Comparison of ENCODE assay signal across 9 mouse cellular contexts in the genomic region with DNA sequence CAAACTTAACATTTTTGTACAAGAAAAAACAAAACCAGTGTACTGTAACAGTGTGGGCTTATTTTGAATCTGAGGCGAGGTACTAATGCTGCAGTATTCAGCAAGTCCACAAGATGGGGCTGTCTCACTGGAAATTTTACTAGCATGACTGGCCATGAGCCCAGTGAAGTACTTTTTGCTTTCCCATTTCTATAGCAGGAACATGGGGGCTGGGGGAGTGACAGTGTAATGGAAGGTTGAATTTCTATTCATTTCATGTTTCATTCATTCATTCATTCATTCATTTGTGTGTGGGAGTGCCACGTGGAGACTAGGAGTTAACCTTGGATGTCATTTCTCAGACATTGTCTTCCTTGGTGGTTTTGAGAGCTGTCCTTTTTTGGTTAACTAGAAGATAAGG. TPM values are rescaled to one million over a fixed set of nuclear protein-coding genes. Genes with fewer than 3 reads are reported as not detected.
DNase-seq lines count a peak whose midpoint lies in the region; ATAC-seq and TF ChIP-seq lines count a peak whose summit lies in the region.
"Had no signal": no experiment of that assay in that cellular context is flagged by ENCODE, and none has a peak within 500 bp of the region (broad histone marks: within the 10 kb centered on the region; RNA-seq: fewer than 3 reads in every experiment).

No protein-coding gene starts in this region.

- peaks cover 10% of the 10 kb centered on the region; the same call in 1 of the 2 replicates for H3K36me3 ChIP-seq in embryonic facial prominence, embryonic 14.5 days (ENCODE audit: control insufficient read depth, insufficient read depth, low read length)
- peaks cover 43% of the 10 kb centered on the region for H3K36me3 ChIP-seq in midbrain, embryonic 13.5 days
- no peaks in the 10 kb centered on the region for H3K36me3 ChIP-seq in stomach, postnatal 0 days (ENCODE audit: control insufficient read depth, insufficient read depth, low read length)

- H3K27ac ChIP-seq in embryonic facial prominence, embryonic 14.5 days (replicated peaks; ENCODE audit: low read depth, low read length): no peak overlapping the region
- H3K27ac ChIP-seq in midbrain, embryonic 13.5 days: no peak overlapping the region
- H3K27ac ChIP-seq in stomach, postnatal 0 days (replicated peaks): no peak overlapping the region
- H3K27ac ChIP-seq: embryonic facial prominence, embryonic 13.5 days had no signal

- no peaks in the 10 kb centered on the region for H3K27me3 ChIP-seq in embryonic facial prominence, embryonic 14.5 days (replicated peaks; ENCODE audit: control insufficient read depth, insufficient read depth, low read length)
- H3K27me3 ChIP-seq in midbrain, embryonic 13.5 days: no peaks in the 10 kb centered on the region
- H3K27me3 ChIP-seq in stomach, postnatal 0 days (ENCODE audit: control insufficient read depth, insufficient read depth, low read length): no peaks in the 10 kb centered on the region
- H3K27me3 ChIP-seq: embryonic facial prominence, embryonic 13.5 days had no signal

- H3K4me3 ChIP-seq in embryonic facial prominence, embryonic 14.5 days (ENCODE audit: low read depth, low read length): no peak overlapping the region
- H3K4me3 ChIP-seq in midbrain, embryonic 13.5 days (replicated peaks): no peak overlapping the region
- H3K4me3 ChIP-seq in stomach, postnatal 0 days (ENCODE audit: low read depth, low read length): no peak overlapping the region
- H3K4me3 ChIP-seq: embryonic facial prominence, embryonic 13.5 days had no signal

- TF ChIP-seq EP300 in stomach, postnatal 0 days (optimal IDR thresholded peaks at IDR 0.05): no peak

- TF ChIP-seq CTCF in stomach, postnatal 0 days (IDR thresholded peaks at IDR 0.05; ENCODE audit: low read depth): peak; percentile 93

- H3K9me3 ChIP-seq in embryonic facial prominence, embryonic 14.5 days (ENCODE audit: control insufficient read depth, low read length): no peaks in the 10 kb centered on the region
- H3K9me3 ChIP-seq in midbrain, embryonic 13.5 days: no peaks in the 10 kb centered on the region
- H3K9me3 ChIP-seq in stomach, postnatal 0 days (ENCODE audit: control insufficient read depth, low read length): no peaks in the 10 kb centered on the region
- H3K9me3 ChIP-seq: embryonic facial prominence, embryonic 13.5 days had no signal

- no peak overlapping the region for H3K4me2 ChIP-seq in embryonic facial prominence, embryonic 14.5 days (ENCODE audit: low read depth, low read length)
- no peak overlapping the region for H3K4me2 ChIP-seq in midbrain, embryonic 13.5 days (replicated peaks)
- no peak overlapping the region for H3K4me2 ChIP-seq in stomach, postnatal 0 days (replicated peaks; ENCODE audit: low read depth)
- H3K4me2 ChIP-seq: embryonic facial prominence, embryonic 13.5 days had no signal

- WGBS in embryonic facial prominence, embryonic 14.5 days: 18% methylated on average over 2 of the region's 2 CpGs
- WGBS in midbrain, embryonic 13.5 days: 31% methylated on average over 2 of the region's 2 CpGs
- WGBS in stomach, postnatal 0 days: 22% methylated on average over 2 of the region's 2 CpGs

- peak; percentile 8 for DNase-seq in ovary, adult 18-20 months (ENCODE audit: low spot score)
- no peak for DNase-seq in ovary, postnatal 10 days (ENCODE audit: low spot score)
- DNase-seq in brain, adult 2 months (ENCODE audit: low read depth, low spot score): peak; percentile 78
- DNase-seq in embryonic facial prominence, embryonic 14.5 days (ENCODE audit: low spot score): peak; percentile 56
- DNase-seq in heart, postnatal 4 days: peak; percentile 74
- DNase-seq in layer of hippocampus, postnatal 10 days (ENCODE audit: low spot score in 2 of 2): peak; percentile 79 to 80
- peak; percentile 59 for DNase-seq in stomach, postnatal 0 days (ENCODE audit: low spot score)

- no peak overlapping the region for H3K9ac ChIP-seq in embryonic facial prominence, embryonic 14.5 days (ENCODE audit: low read depth, low read length)
- H3K9ac ChIP-seq in midbrain, embryonic 13.5 days (replicated peaks): no peak overlapping the region
- no peak overlapping the region for H3K9ac ChIP-seq in stomach, postnatal 0 days (ENCODE audit: low read length)
- H3K9ac ChIP-seq: embryonic facial prominence, embryonic 13.5 days had no signal

- ATAC-seq in embryonic facial prominence, embryonic 14.5 days (ENCODE audit: low read depth): peak; percentile 41; the same call in 1 of the 2 replicates
- peak; percentile 68; the same call in 1 of the 2 replicates for ATAC-seq in midbrain, embryonic 13.5 days
- no peak for ATAC-seq in stomach, postnatal 0 days (ENCODE audit: low FRiP score, low TSS enrichment)

- no peaks in the 10 kb centered on the region for H3K4me1 ChIP-seq in embryonic facial prominence, embryonic 14.5 days (ENCODE audit: control insufficient read depth, insufficient read depth, low read length)
- H3K4me1 ChIP-seq in midbrain, embryonic 13.5 days (replicated peaks): no peaks in the 10 kb centered on the region
- H3K4me1 ChIP-seq in stomach, postnatal 0 days (replicated peaks; ENCODE audit: control insufficient read depth, insufficient read depth): no peaks in the 10 kb centered on the region
- H3K4me1 ChIP-seq: embryonic facial prominence, embryonic 13.5 days had no signal

RNA-seq across cellular contexts. Expression of gene Kidins220, which starts 52.7 kb away (rescaled TPM):
- polyA plus RNA-seq in embryonic facial prominence, embryonic 14.5 days (2014; fragmentation: Nextera tagmentation; extraction: Ambion mirVana): 38.4 and 42.1 TPM in 2 replicates
- total RNA-seq in heart, postnatal 4 days (2021): 100 to 1,000 TPM; 109 to 123 TPM
- total RNA-seq in layer of hippocampus, postnatal 10 days (2021): 100 to 1,000 TPM; 334 to 351 TPM
- polyA plus RNA-seq in midbrain, embryonic 13.5 days (2015; fragmentation: Nextera tagmentation; extraction: Ambion mirVana): 130 and 134 TPM in 2 replicates
- 9.1 and 9.9 TPM in 2 replicates for polyA plus RNA-seq in stomach, postnatal 0 days (2015; fragmentation: Nextera tagmentation; extraction: Ambion mirVana)
